Mouse (Mus musculus) hindbrain, embryonic 14.5 days (tissue): ENCODE data around the gene Hmgxb4. TPM values are rescaled to one million over a fixed set of nuclear protein-coding genes. Genes with fewer than 3 reads are reported as not detected.

Experiments used
- ATAC-seq: fragments of 200-750 bp; cut with Nextera tagmentation; 2 replicates; pipeline ENCODE4 v1.8.0; 2017; ENCODE audit warnings: moderate number of reproducible peaks, mild to moderate bottlenecking, moderate TSS enrichment, moderate library complexity; ENCODE audit not compliant: low FRiP score
- DNase-seq: peaks from one replicate; pipeline ENCODE4 v3.0.0-alpha.2; 2015; ENCODE audit warnings: low spot score
- H3K27ac ChIP-seq: fragments of 300-500 bp; sonication (generic); 2 replicates; pipeline ENCODE4 v1.5.1; 2014; ENCODE audit warnings: mild to moderate bottlenecking, moderate library complexity
- H3K27me3 ChIP-seq: fragments of 300-500 bp; sonication (generic); 2 replicates; pipeline ENCODE4 v1.6.1; 2014; ENCODE audit warnings: mild to moderate bottlenecking, low read length, mixed read lengths; ENCODE audit not compliant: control insufficient read depth, insufficient read depth
- H3K36me3 ChIP-seq: fragments of 300-500 bp; sonication (generic); replicated peaks from 2 replicates; pipeline ENCODE4 v1.6.1; 2014; ENCODE audit not compliant: control insufficient read depth, insufficient read depth
- H3K4me1 ChIP-seq: fragments of 300-500 bp; sonication (generic); replicated peaks from 2 replicates; pipeline ENCODE4 v1.6.1; 2014; ENCODE audit warnings: antibody characterized with exemption, low read length, mixed read lengths; ENCODE audit not compliant: control insufficient read depth, insufficient read depth
- H3K4me2 ChIP-seq: fragments of 300-500 bp; sonication (generic); replicated peaks from 2 replicates; pipeline ENCODE4 v1.6.1; 2014; ENCODE audit warnings: mild to moderate bottlenecking, moderate library complexity
- H3K4me3 ChIP-seq: fragments of 300-500 bp; sonication (generic); replicated peaks from 2 replicates; pipeline ENCODE4 v1.5.1; 2014; ENCODE audit warnings: mild to moderate bottlenecking, low read length
- H3K9ac ChIP-seq: fragments of 300-500 bp; sonication (generic); 2 replicates; pipeline ENCODE4 v1.6.1; 2014
- H3K9me3 ChIP-seq: fragments of 300-500 bp; sonication (generic); 2 replicates; pipeline ENCODE4 v1.6.1; 2016; ENCODE audit warnings: low read length; ENCODE audit not compliant: control insufficient read depth
- WGBS: fragments of 180-500 bp; shearing (Covaris S2); extraction: QIAGEN DNeasy Blood & Tissue Kit; methylation state at CpG from one replicate; pipeline ENCODE4 v1.1.7; 2014; 5-methylcytosine and 5-hydroxymethylcytosine counted together
- polyA plus RNA-seq: library from polyadenylated mRNA; unstranded; fragments of >200 nt; fragmentation: Nextera tagmentation; extraction: Ambion mirVana; gene quantifications from 2 replicates; pipeline ENCODE4 v1.2.1, GENCODE M21; 2014

Gene Hmgxb4
- polyA plus RNA-seq, 1 experiment from 2014 or later, result 41.0 TPM

DNA sequence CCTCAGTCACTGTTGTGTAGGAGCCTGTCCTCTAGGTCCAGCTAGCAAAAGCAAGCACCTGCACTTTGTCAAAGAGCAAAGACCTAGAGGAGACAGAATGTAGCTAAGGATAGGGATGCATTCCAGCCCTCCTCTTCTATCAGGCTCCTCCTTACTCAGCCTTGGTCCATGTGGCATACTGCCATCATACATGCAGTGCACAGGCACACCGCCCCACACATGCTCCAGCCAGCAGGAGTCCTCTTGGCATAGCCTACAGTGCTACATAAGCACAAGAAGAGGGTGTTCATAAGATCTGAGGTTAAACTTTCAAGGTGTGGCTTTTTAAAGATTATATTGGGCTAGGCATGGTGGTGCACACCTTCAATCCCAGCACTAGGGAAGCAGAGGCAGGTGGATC lies 81.7 kb downstream of the Hmgxb4 start:
- Histone ChIP-seq H3K27me3 (no peaks in the 10 kb centered on the region), H3K4me2 (no peak overlapping the region), H3K9ac (no peak overlapping the region), H3K9me3 (no peaks in the 10 kb centered on the region), H3K4me3 (no peak overlapping the region), H3K27ac (no peak overlapping the region), H3K36me3 (no peaks in the 10 kb centered on the region), H3K4me1 (no peaks in the 10 kb centered on the region)
- DNase-seq (no peak), ATAC-seq (no peak)
- WGBS, result 83% methylated on average over 1 of the region's 1 CpGs

DNA sequence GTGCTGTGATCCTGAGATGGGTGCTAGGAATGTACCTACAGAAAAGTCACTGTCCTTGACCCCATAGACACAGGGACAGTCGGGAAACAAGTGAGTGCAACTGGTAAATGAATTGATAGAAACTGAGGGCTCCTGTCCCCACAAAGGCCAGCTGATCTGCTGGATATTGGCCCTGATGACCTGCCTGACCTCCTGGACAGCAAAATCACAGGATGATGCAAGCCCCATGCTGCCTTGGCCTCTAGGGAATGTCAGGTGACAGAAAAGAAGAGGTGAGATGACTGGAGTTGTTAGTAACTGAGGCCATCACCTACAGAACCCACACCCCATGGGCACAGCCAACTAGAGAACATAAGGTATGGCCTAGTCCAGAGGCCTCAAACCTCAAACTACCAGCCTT lies 85.1 kb downstream of the Hmgxb4 start:
- no peaks in the 10 kb centered on the region for H3K9me3 ChIP-seq
- H3K4me1 ChIP-seq, result no peaks in the 10 kb centered on the region
- DNase-seq, result no peak
- H3K4me3 ChIP-seq, result no peak overlapping the region
- WGBS, result 70% methylated on average over 1 of the region's 1 CpGs
- no peak for ATAC-seq
- no peaks in the 10 kb centered on the region for H3K36me3 ChIP-seq
- no peak overlapping the region for H3K4me2 ChIP-seq
- H3K27ac ChIP-seq, result no peak overlapping the region
- no peak overlapping the region for H3K9ac ChIP-seq
- no peaks in the 10 kb centered on the region for H3K27me3 ChIP-seq

DNA sequence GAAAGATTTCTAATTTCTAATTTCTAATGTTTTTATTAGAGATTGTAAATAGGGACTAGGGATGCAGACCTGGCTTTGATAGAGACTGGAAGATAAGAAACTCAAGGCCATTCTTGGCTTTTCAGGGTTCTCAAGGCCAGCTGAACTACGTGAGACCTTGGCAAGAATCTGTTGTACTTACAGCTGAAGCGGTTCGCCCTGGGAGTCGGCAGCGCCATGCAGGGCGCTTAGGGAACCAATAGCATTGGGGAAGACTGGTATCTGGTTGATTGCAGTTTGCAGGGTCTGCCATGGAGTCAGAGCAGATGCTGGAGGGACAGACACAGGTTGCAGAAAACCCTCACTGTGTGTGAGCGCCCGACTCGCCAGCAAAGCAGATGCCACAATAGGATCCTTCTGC lies 85.7 kb downstream of the Hmgxb4 start:
- 94% methylated on average over 9 of the region's 9 CpGs for WGBS
- DNase-seq (no peak), ATAC-seq (no peak)
- Histone ChIP-seq H3K4me1 (no peaks in the 10 kb centered on the region), H3K4me2 (no peak overlapping the region), H3K4me3 (no peak overlapping the region), H3K27me3 (no peaks in the 10 kb centered on the region), H3K27ac (no peak overlapping the region), H3K9me3 (no peaks in the 10 kb centered on the region), H3K9ac (no peak overlapping the region), H3K36me3 (no peaks in the 10 kb centered on the region)

Other genes with a start within 250 kb of the Hmgxb4 start
- gene Isx, start 120.2 kb upstream of the Hmgxb4 start, polyA plus RNA-seq, result not detected in 2 replicates
- gene Tom1, start 40.3 kb downstream of the Hmgxb4 start, polyA plus RNA-seq, result 33.3 and 36.8 TPM in 2 replicates
- gene Hmox1, start 100.3 kb downstream of the Hmgxb4 start, polyA plus RNA-seq, result 10.2 and 10.5 TPM in 2 replicates
- gene Mcm5, start 116.2 kb downstream of the Hmgxb4 start, polyA plus RNA-seq, result 27.0 and 33.3 TPM in 2 replicates
- 4.6 TPM in 2 replicates for gene Rasd2, start 220.6 kb downstream of the Hmgxb4 start, polyA plus RNA-seq